Comparison of ENCODE assay signal across 8 mouse cellular contexts in genomic region chr17:74489024-74489900, GRCm38 (mm10). TPM values are rescaled to one million over a fixed set of nuclear protein-coding genes. Genes with fewer than 3 reads are reported as not detected.
DNase-seq lines count a peak whose midpoint lies in the region; ATAC-seq and TF ChIP-seq lines count a peak whose summit lies in the region.

TSS of gene Yipf4 (plus strand) at chr17:74489493.

- peak; percentile 74; the same call in 1 of the 2 replicates for TF ChIP-seq POLR2A in cortical plate, adult 2 months (IDR thresholded peaks at IDR 0.05; ENCODE audit: extremely low read depth, insufficient read depth, low read length)

- no peaks in the 10 kb centered on the region for H3K9me3 ChIP-seq in megakaryocyte, embryonic 14.5 days

- peaks cover 21% of the 10 kb centered on the region for H3K36me3 ChIP-seq in megakaryocyte, embryonic 14.5 days (replicated peaks; ENCODE audit: low read length)

- peak within 1 kb of the TSS; percentile 85 for H3K27ac ChIP-seq in cortical plate, adult 2 months (ENCODE audit: insufficient read depth, low read length)

- DNase-seq in gastrocnemius, adult 8-10 months (ENCODE audit: low spot score in 2 of 2): peak; percentile 94 to 95
- DNase-seq in hindlimb bud, embryonic 11.5 days (ENCODE audit: extremely low spot score, low read depth, low spot score): peak; percentile 88
- DNase-seq in left cerebral cortex, adult 8-10 months (ENCODE audit: low spot score in 2 of 2): peak; percentile 95 to 99
- peak; percentile 98 for DNase-seq in right cerebral cortex, postnatal 10 days (ENCODE audit: low spot score in 2 of 2)
- DNase-seq in urinary bladder, postnatal 25 days (ENCODE audit: low spot score): peak; percentile 92

- ATAC-seq in activated CD4-positive, CD25-positive, alpha-beta regulatory T cell, adult 4 months: peak; percentile 99

- peak within 1 kb of the TSS; percentile 57 for H3K4me3 ChIP-seq in cortical plate, adult 2 months (ENCODE audit: insufficient read depth, low read length)
- peak within 1 kb of the TSS; percentile 95 for H3K4me3 ChIP-seq in megakaryocyte, embryonic 14.5 days (replicated peaks)

- no peak for TF ChIP-seq CTCF in cortical plate, adult 2 months (IDR thresholded peaks at IDR 0.05; ENCODE audit: extremely low read depth, insufficient read depth, low read length)

- peaks cover 3% of the 10 kb centered on the region for H3K27me3 ChIP-seq in megakaryocyte, embryonic 14.5 days (replicated peaks)

- H3K4me1 ChIP-seq in cortical plate, adult 2 months (ENCODE audit: control insufficient read depth, insufficient read depth, low read length): no peaks in the 10 kb centered on the region
- H3K4me1 ChIP-seq in megakaryocyte, embryonic 14.5 days: peaks cover 13% of the 10 kb centered on the region

RNA-seq across cellular contexts. Expression of gene Yipf4, which starts in this region (rescaled TPM):
- polyA plus RNA-seq in activated CD4-positive, CD25-positive, alpha-beta regulatory T cell, adult 4 months (2017; shearing (Covaris generic)): 10 to 100 TPM; 10.3 to 17.7 TPM
- 38.8 and 46.7 TPM in 2 replicates for polyA plus RNA-seq in cortical plate, adult 2 months (2012; rRNA removed)
- total RNA-seq in gastrocnemius, adult 8-10 months (2022): 10 to 100 TPM; 27.7 to 43.6 (median 32.0) TPM
- total RNA-seq in left cerebral cortex, adult 8-10 months (2022): 100 to 1,000 TPM in 1 of 4 experiments, 10 to 100 TPM in 3; 75.8 to 100 (median 84.8) TPM
- polyA plus RNA-seq in megakaryocyte, embryonic 14.5 days (2012; ENCODE audit: insufficient read depth, low replicate concordance): 12.0 and 34.7 TPM in 2 replicates

Comparison
In these comparisons a context has a peak if more than half of its experiments do, and no peak if none do; other contexts are left out.
1. Peak in every context shown above with its lines: DNase-seq, ATAC-seq, H3K4me3 ChIP-seq and H3K27ac ChIP-seq.